Mouse (Mus musculus): ENCODE results near the gene Itga9. TPM values are rescaled to one million over a fixed set of nuclear protein-coding genes. Genes with fewer than 3 reads are reported as not detected.

Gene Itga9
- polyA plus RNA-seq, 1 experiment from 2014 or later = 0.48 TPM

DNA sequence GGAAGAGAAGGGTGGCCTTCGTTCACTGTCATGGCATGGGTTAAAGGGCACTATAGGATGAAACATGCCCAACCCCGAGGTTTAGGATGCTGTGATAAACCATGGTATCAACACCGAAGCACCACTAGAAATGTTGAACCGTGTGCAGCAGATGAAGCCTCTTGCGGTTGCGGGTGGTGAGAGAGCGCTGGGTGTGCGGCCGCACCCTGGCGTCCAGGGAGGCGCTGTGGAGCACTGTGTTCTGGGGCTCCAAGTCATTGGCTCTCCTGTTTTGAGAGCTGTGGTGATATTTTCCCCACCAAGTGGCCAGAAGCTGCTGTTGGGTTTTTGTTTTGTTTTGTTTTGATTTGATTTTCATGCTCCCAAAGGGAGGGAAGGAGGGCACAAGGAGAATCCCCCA, 272.1 kb downstream of the Itga9 start:
- no peaks in the 10 kb centered on the region for H3K27me3 ChIP-seq
- H3K9me3 ChIP-seq (replicated peaks) = no peaks in the 10 kb centered on the region
- H3K4me1 ChIP-seq = no peaks in the 10 kb centered on the region
- WGBS = 90% methylated on average over 11 of the region's 11 CpGs
- H3K36me3 ChIP-seq (ENCODE audit: poor library complexity, severe bottlenecking) = no peaks in the 10 kb centered on the region
- no peak for ATAC-seq
- no peak overlapping the region for H3K4me3 ChIP-seq
- H3K9ac ChIP-seq = no peak overlapping the region
- no peak overlapping the region for H3K27ac ChIP-seq
- no peak overlapping the region for H3K4me2 ChIP-seq

DNA sequence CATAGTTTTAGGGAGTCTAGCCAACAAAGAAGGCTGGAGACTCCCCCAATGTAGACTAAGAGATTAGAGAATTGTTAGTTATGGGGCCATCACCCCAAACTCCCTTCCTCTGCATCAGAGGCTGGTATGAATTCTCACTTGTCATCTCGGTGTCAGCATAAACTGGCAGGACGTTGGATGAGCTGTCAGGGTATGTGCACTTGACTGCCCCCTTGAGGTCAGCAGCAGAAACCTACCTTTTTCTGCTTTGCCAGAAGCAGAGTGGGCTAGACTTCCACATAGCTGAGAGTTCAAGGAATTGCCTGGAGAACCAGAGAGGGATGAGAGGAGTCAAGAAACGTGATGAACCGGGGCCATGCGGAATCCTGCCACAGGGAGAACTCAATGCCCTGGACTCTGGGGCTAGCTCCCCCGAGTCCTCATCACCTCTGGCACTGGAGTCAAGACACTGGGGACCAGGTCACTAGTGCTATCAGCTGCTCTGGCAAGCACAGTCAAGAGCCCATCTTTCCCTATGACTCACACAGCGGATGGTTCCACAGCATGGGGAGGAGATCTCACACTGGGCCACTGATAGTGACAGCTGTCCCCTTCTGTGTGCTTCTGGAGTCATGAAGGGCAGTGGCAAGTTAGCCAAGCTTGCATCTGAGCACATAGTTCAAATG, 274.9 kb downstream of the Itga9 start:
- no peak overlapping the region for H3K27ac ChIP-seq
- H3K27me3 ChIP-seq = no peaks in the 10 kb centered on the region
- H3K9ac ChIP-seq = no peak overlapping the region
- H3K9me3 ChIP-seq (replicated peaks) = no peaks in the 10 kb centered on the region
- ATAC-seq = no peak
- no peak overlapping the region for H3K4me2 ChIP-seq
- no peak overlapping the region for H3K4me3 ChIP-seq
- no peaks in the 10 kb centered on the region for H3K4me1 ChIP-seq
- no peaks in the 10 kb centered on the region for H3K36me3 ChIP-seq (ENCODE audit: poor library complexity, severe bottlenecking)
- WGBS = 77% methylated on average over 7 of the region's 7 CpGs

DNA sequence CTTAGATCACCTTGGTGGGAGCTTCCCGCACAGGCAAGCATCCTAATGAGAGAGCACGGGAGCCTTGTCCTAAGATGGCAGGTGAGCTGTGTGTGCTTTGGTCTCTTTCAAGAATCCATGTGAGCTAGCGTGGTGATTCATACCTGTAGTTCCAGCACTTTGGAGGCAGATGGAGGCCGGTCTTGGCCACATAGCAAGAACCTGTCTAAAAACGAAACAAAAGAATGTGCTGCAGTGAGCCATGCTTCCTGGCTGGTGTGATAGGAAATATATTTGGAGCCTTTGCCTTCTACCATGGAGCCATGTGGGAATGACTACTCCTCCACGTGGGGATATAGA, 275.4 kb downstream of the Itga9 start:
- Histone ChIP-seq H3K36me3 (ENCODE audit: poor library complexity, severe bottlenecking) (no peaks in the 10 kb centered on the region), H3K4me3 (no peak overlapping the region), H3K4me1 (no peaks in the 10 kb centered on the region), H3K27me3 (no peaks in the 10 kb centered on the region), H3K9ac (no peak overlapping the region), H3K4me2 (no peak overlapping the region), H3K27ac (no peak overlapping the region), H3K9me3 (replicated peaks) (no peaks in the 10 kb centered on the region)
- ATAC-seq = no peak
- 84% methylated on average over 6 of the region's 6 CpGs for WGBS

DNA sequence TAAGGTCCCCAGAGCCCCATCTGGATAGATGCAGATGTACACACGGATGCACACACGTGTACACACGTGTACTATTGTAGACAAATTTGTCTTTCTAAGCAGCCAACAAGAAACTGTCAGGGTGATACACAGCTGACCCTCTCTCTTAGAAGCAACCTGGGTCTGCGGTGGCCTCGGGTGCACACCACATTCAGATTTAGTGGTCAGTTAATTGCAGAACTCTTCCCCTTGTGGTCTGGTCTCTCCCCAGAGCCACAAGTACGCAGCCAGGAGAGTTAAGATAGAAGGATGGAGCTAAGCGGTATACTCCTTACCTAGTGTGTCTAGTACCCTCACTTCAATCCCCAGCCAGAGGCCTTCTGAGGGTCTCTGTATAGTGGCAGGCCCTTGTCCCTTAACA, 276.7 kb downstream of the Itga9 start:
- Histone ChIP-seq H3K9ac (no peak overlapping the region), H3K36me3 (ENCODE audit: poor library complexity, severe bottlenecking) (no peaks in the 10 kb centered on the region), H3K9me3 (replicated peaks) (no peaks in the 10 kb centered on the region), H3K27ac (no peak overlapping the region), H3K4me2 (no peak overlapping the region), H3K4me1 (no peaks in the 10 kb centered on the region), H3K27me3 (no peaks in the 10 kb centered on the region), H3K4me3 (no peak overlapping the region)
- WGBS = 91% methylated on average over 7 of the region's 7 CpGs
- ATAC-seq = no peak

DNA sequence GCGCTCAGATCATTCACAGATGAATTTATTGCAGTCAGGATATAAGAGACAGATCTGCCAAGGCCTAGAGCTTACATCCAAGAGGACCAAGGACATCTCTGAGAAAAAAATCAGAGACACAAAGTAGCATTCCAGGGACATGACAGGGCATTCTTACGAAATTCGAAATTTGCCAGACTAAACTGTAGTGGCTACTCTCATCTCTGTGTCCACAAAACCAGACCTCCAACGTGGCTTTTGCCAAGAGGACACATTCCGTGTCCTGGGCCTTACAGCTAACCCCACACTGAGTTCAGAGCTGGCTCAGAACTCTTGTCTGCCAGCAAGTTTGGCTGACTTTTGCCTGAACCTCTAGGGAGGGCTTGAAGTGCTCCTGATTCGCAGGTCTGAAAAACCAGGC, 279.3 kb downstream of the Itga9 start:
- Histone ChIP-seq H3K27ac (no peak overlapping the region), H3K4me2 (no peak overlapping the region), H3K36me3 (ENCODE audit: poor library complexity, severe bottlenecking) (no peaks in the 10 kb centered on the region), H3K27me3 (no peaks in the 10 kb centered on the region), H3K4me3 (no peak overlapping the region), H3K9me3 (replicated peaks) (no peaks in the 10 kb centered on the region), H3K9ac (no peak overlapping the region), H3K4me1 (peaks cover 3% of the 10 kb centered on the region; the same call in 1 of the 2 replicates)
- WGBS = 84% methylated on average over 6 of the region's 6 CpGs
- no peak for ATAC-seq

DNA sequence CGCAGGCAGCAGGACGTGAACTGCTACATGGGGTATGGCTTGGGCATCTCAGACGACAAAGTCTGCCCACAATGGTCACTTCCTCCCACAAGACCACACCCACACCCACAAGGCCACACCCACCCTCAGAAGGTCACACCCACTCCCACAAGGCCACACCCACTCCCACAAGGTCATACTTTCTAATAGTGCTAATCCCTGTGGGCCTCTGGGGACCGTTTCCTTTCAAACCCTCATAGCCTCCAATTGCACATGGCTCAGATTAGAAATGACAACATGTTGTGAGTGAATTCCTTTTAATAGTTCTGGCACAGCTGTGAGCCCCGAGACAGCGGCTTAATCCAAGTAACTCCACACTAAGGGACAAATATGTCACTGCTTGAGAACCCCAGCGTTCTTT, 280.7 kb downstream of the Itga9 start:
- Histone ChIP-seq H3K9ac (no peak overlapping the region), H3K27me3 (no peaks in the 10 kb centered on the region), H3K4me3 (no peak overlapping the region), H3K4me1 (peaks cover 12% of the 10 kb centered on the region), H3K9me3 (replicated peaks) (no peaks in the 10 kb centered on the region), H3K4me2 (no peak overlapping the region), H3K36me3 (ENCODE audit: poor library complexity, severe bottlenecking) (no peaks in the 10 kb centered on the region), H3K27ac (no peak overlapping the region)
- no peak for ATAC-seq
- WGBS = 79% methylated on average over 7 of the region's 7 CpGs

DNA sequence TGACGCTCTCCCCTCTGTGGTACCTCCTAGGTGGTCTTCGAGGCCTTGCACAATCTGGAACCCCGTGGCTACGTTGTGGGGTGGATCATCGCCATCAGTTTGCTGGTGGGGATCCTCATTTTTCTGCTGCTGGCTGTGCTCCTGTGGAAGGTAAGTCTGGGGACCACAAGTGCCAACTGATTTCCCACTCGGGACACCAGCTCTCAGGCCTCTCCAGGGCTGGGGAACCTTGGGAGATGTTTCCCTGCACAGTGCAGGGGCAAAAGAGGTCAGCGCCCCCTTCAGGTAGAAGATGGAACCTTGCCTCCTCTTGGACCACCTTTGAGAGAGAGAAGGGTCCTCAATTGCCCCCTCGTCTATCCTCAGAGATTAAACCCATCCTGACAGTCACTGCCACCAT, 281.2 kb downstream of the Itga9 start:
- no peak for ATAC-seq
- no peak overlapping the region for H3K4me2 ChIP-seq
- no peaks in the 10 kb centered on the region for H3K36me3 ChIP-seq (ENCODE audit: poor library complexity, severe bottlenecking)
- peaks cover 12% of the 10 kb centered on the region for H3K4me1 ChIP-seq
- no peaks in the 10 kb centered on the region for H3K27me3 ChIP-seq
- no peak overlapping the region for H3K4me3 ChIP-seq
- H3K9ac ChIP-seq = no peak overlapping the region
- H3K27ac ChIP-seq = no peak overlapping the region
- WGBS = 90% methylated on average over 8 of the region's 8 CpGs
- H3K9me3 ChIP-seq (replicated peaks) = no peaks in the 10 kb centered on the region

DNA sequence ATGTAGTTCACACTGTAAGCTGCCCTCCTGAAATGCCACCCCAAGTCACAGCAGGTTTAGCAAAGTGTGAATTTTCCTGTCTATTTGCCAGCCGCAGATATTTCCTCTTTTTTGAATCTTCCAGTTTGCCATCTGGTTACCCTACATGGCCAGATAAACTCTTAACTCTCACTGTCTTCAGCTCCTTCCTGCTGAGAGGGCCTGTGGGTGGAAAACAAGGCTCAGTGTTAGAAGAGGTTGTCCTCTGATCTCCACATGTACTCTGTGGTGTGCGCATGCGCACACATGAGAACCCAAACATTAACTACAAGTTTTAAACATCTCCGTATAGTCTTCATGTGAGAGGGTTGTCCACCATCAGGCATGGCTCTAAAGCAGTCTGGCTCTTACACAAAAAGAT, 283.7 kb downstream of the Itga9 start:
- Histone ChIP-seq H3K4me2 (no peak overlapping the region), H3K9ac (no peak overlapping the region), H3K27ac (no peak overlapping the region), H3K9me3 (replicated peaks) (no peaks in the 10 kb centered on the region), H3K27me3 (no peaks in the 10 kb centered on the region), H3K36me3 (ENCODE audit: poor library complexity, severe bottlenecking) (no peaks in the 10 kb centered on the region), H3K4me1 (peaks cover 12% of the 10 kb centered on the region), H3K4me3 (no peak overlapping the region)
- 88% methylated on average over 4 of the region's 4 CpGs for WGBS
- ATAC-seq = no peak

DNA sequence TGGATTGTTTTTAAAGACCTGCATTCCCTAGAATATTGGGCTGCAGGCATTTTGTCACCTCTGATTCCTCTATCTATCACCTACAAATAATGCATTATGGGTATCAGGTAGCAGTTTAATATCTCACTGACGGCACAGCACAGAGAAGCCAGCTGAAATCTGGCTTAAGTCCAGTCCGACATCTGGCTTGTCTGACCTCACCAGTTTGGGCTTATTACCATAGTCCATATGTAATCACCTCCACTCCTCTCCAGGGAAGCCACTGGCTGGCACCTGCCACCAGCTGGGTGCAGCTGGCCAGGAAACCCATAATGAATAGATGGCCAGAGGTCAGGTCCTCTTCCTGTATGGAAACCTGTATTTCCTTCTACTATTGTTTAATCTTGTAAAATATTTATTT, 284.2 kb downstream of the Itga9 start:
- Histone ChIP-seq H3K4me2 (no peak overlapping the region), H3K27ac (no peak overlapping the region), H3K36me3 (ENCODE audit: poor library complexity, severe bottlenecking) (no peaks in the 10 kb centered on the region), H3K9ac (no peak overlapping the region), H3K4me3 (no peak overlapping the region), H3K27me3 (no peaks in the 10 kb centered on the region), H3K9me3 (replicated peaks) (no peaks in the 10 kb centered on the region), H3K4me1 (peaks cover 12% of the 10 kb centered on the region)
- 71% methylated on average over 2 of the region's 2 CpGs for WGBS
- ATAC-seq = no peak

DNA sequence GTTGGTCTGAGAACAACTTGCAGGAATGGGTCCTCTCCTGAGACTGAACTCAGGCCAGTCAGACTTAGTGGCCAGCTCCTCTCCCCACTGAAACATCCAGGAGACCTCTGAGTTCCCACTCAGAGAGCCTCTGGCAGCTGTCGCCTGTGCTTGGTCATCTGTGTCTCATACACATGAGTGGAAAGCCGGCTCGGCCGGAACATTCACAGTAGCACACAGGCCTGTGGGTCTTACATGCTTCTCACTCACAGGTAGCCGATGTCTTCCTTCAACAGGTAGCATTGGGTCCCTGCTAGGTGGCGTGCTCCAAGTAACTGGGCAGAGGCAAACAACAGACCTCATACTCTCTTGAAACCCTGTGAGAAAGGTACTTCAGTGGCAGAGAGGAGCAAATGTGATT, 284.6 kb downstream of the Itga9 start:
- no peak overlapping the region for H3K9ac ChIP-seq
- WGBS = 96% methylated on average over 6 of the region's 6 CpGs
- no peak for ATAC-seq

DNA sequence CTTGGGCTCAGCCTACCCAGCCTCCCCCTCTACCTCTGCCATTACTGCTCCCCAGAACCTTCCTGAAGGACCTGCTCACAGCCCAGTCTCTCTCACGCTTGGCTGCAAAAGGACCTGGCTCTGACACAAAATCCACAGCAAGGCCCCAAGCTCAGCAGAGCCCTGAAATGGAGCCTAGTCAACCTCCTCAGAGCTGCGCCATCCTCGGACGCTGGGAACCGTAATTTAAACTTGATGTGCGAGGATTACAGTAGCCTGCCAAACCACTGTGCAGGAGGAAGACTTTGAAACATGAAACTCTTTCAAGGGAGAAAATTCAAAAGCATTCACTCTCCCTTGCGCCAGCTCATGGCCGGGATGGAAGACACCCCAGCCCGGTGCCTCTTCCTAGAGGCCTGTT, 285.1 kb downstream of the Itga9 start:
- Histone ChIP-seq H3K9ac (no peak overlapping the region), H3K4me1 (peaks cover 12% of the 10 kb centered on the region)

More for the DNA sequence above, 284.6 kb downstream of the Itga9 start:
- H3K36me3 ChIP-seq (ENCODE audit: poor library complexity, severe bottlenecking) = no peaks in the 10 kb centered on the region
- no peak overlapping the region for H3K27ac ChIP-seq
- H3K4me2 ChIP-seq = no peak overlapping the region
- no peaks in the 10 kb centered on the region for H3K27me3 ChIP-seq
- no peak overlapping the region for H3K4me3 ChIP-seq
- H3K4me1 ChIP-seq = peaks cover 12% of the 10 kb centered on the region
- no peaks in the 10 kb centered on the region for H3K9me3 ChIP-seq (replicated peaks)

DNA sequence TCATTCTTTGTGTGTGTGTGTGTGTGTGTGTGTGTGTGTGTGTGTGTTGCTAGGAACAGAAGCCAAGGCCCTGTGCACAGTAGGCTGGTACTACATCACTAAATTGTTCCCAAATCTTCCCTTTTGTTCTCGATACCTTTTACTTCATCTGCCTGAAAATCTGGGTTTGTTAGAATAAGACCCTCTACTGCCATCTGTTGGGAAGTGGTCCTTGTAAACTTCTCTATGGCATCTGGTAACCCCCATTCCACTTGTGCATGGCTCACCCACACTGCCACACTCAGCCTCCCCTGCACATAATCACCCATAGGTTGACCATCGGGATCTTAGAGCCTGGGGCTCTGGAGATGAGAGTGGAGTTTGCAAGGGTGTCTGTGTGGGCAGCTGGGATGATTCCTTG, 288.6 kb downstream of the Itga9 start:
- Histone ChIP-seq H3K9me3 (replicated peaks) (no peaks in the 10 kb centered on the region), H3K27ac (no peak overlapping the region), H3K36me3 (ENCODE audit: poor library complexity, severe bottlenecking) (no peaks in the 10 kb centered on the region), H3K4me2 (no peak overlapping the region), H3K4me3 (no peak overlapping the region), H3K9ac (no peak overlapping the region), H3K4me1 (peaks cover 12% of the 10 kb centered on the region), H3K27me3 (no peaks in the 10 kb centered on the region)
- 89% methylated on average over 2 of the region's 2 CpGs for WGBS
- no peak for ATAC-seq

More for the DNA sequence above, 285.1 kb downstream of the Itga9 start:
- H3K9me3 ChIP-seq (replicated peaks) = no peaks in the 10 kb centered on the region
- H3K36me3 ChIP-seq (ENCODE audit: poor library complexity, severe bottlenecking) = no peaks in the 10 kb centered on the region
- no peak overlapping the region for H3K4me3 ChIP-seq
- H3K4me2 ChIP-seq = no peak overlapping the region
- ATAC-seq = no peak
- no peak overlapping the region for H3K27ac ChIP-seq
- H3K27me3 ChIP-seq = no peaks in the 10 kb centered on the region
- WGBS = 82% methylated on average over 9 of the region's 9 CpGs

DNA sequence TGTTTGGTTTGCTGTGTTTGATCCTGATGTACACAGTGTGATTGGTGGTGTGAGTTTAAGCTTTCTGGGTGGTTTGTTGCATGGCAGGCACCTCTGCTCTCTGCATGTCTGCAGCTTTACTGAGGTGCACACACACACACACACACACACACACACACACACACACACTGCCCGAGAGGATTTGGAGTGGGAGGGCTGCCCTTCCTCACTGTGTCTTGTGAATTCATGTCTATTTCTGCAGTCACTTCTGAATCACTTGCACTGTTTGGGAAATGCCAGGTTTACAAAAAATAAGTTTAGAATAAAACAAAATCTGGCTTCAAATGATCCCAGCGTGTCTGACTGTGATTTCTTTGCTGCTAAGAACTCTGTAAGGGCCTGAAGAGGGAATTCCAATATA, 294.2 kb downstream of the Itga9 start:
- Histone ChIP-seq H3K9me3 (replicated peaks) (no peaks in the 10 kb centered on the region), H3K27ac (no peak overlapping the region)
- no peak for ATAC-seq

More for the DNA sequence above, 294.2 kb downstream of the Itga9 start:
- H3K4me1 ChIP-seq = peaks cover 4% of the 10 kb centered on the region; the same call in 1 of the 2 replicates
- H3K9ac ChIP-seq = no peak overlapping the region
- H3K27me3 ChIP-seq = no peaks in the 10 kb centered on the region; the same call in 1 of the 2 replicates
- no peaks in the 10 kb centered on the region for H3K36me3 ChIP-seq (ENCODE audit: poor library complexity, severe bottlenecking)
- H3K4me2 ChIP-seq = no peak overlapping the region
- 81% methylated on average over 2 of the region's 2 CpGs for WGBS
- H3K4me3 ChIP-seq = no peak overlapping the region

All from forebrain, embryonic 13.5 days (tissue).